Mouse (Mus musculus): ENCODE data around the gene Cyp17a1.

- no peak for TF ChIP-seq CTCF (IDR thresholded peaks at IDR 0.05; ENCODE audit: extremely low read depth, insufficient read depth, insufficient read length, insufficient replicate concordance)
- TF ChIP-seq POLR2A (IDR thresholded peaks at IDR 0.05; ENCODE audit: low read depth, low read length) = no peak
Observed at GRCm38 (mm10) chr19:46628403-46628802, 44.6 kb downstream of the Cyp17a1 start.
